Mouse (Mus musculus): ENCODE data around the gene Gm10972.
"Not testable (repeated sequence)": the region's sequence is repeated elsewhere in the genome, so short reads cannot be mapped to it uniquely, and the experiment has no call there.

The Gm10972 gene

DNA sequence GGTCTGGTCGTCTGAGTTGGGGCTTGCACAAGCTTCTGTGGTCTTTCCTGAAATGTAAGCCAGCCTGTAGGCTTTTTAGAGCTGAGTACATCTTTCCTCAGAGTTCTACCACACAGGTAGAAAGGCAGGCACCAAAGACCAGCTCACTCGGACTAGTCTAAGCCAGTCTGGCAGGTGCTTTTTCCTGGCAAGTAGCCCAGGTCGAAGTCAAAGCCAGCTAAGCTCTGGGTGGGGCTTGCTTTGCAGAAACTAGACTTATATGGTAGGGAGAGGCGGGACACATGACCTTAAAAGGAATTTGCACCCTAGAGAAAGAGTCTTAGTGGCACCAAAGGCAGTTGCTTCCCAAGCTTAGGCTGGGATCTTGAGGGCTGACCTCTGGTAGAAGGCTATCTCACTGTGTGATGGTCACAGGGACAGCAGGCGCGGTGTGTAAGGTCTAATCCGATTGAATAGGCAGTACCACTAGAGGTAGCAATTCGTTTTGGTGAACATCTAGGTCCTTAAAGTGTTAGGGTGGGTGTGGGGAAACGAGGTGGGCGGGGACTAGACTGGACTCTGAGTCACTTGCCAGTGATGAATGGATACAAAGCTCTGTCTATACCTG lies 16.3 kb downstream of the Gm10972 start:
- not testable (repeated sequence) for DNase-seq (ENCODE audit: low spot score in 2 of 2)

GRCm38 (mm10) chr3:94660841-94661240 lies 17.9 kb downstream of the Gm10972 start:
- not testable (repeated sequence) for DNase-seq (ENCODE audit: low spot score in 2 of 2)

- DNase-seq (ENCODE audit: low spot score in 2 of 2) = not testable (repeated sequence)
Observed at GRCm38 (mm10) chr3:94665060-94665802, 22.3 kb downstream of the Gm10972 start.

DNA sequence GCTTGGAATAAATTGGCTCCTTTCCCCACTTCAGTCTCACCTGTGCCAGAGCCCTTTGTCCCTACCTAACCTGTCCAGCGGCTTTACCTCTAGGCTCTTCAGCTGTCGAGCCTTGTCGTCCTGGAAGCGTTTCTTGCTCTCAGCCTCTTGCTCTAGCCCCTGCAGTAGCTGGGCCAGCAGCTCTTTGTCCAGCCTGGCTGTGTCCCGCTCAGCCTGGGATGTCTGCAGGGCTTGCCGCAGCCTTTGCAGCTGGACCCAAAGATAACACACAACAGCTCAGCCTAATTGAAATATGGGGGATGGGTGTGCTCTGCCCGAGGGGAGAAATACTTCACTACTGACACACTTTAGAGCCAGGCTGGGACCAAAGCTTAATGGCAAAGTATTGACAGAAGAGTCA lies 23.0 kb downstream of the Gm10972 start:
- DNase-seq (ENCODE audit: low spot score in 2 of 2) = not testable (repeated sequence)

DNA sequence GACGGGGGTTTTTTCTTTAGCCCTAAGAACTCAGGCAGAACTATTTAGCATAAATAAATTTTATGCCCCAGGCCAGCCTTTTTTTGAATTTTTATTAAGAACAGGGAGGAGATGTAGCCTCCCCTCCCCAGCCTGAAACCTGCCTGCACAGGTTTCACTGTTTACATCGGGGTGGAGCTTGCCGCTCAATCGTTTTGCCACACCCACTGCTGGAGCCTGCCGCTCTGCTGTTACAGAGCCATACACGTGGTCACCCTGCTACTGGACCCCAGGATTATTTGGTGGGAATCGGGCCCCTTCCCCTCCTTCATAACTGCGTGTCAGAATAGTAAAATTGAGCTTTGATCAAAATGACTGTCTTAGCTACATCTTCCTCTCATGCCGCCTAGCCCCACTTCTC lies 32.2 kb downstream of the Gm10972 start:
- not testable (repeated sequence) for DNase-seq (ENCODE audit: low spot score in 2 of 2)

DNA sequence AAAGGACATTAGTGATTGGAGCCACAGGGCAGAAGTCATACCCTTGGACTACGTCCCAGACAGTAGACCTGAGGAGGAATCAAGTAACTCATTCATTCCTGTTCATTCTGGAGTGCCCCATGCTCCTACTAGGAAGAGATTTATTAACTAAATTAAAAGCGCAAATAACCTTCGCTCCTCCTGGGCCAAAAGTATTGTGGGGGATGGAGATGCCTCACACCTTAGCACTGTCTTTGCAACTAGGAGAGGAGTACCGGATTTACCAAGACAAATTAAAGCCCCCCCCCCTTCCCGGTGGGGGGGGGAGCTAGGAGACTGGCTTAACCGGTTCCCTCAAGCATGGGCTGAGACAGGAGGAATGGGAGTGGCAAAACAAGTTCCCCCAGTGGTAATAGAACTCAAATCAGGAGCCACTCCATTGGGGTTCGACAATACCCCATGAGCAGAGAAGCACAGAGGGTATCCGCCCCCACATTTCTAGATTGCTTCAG lies 36.5 kb downstream of the Gm10972 start:
- DNase-seq (ENCODE audit: low spot score in 2 of 2) = no peak

DNA sequence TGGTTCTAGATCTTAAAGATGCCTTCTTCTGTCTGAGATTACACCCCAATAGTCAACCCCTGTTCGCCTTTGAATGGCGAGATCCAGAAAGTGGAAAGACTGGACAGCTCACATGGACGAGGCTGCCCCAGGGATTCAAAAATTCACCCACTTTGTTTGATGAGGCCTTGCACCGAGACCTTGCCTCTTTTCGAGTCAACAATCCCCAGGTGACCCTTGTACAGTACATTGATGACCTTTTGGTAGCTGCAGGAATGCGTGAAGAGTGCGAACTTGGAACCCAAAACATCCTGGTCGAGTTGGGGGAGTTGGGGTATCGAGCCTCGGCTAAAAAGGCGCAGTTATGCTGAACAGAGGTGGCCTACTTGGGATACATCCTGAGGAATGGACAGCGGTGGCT lies 37.1 kb downstream of the Gm10972 start:
- not testable (repeated sequence) for DNase-seq (ENCODE audit: low spot score in 2 of 2)

DNA sequence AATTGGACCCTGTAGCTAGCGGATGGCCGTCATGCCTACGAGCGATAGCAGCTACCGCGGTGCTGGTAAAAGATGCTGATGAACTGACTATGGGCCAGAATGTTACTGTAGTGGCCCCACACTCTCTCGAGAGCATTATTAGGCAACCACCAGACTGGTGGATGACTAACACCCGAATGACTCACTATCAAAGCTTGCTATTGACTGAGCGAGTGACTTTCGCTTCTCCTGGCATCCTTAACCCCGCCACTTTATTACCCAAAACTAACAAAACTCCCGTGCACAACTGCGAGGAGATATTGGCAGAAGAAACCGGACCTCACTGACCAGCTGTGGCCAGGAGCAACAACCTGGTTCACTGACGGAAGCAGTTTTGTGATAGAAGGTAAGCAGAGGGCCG lies 37.9 kb downstream of the Gm10972 start:
- no peak for DNase-seq (ENCODE audit: low spot score in 2 of 2)

DNA sequence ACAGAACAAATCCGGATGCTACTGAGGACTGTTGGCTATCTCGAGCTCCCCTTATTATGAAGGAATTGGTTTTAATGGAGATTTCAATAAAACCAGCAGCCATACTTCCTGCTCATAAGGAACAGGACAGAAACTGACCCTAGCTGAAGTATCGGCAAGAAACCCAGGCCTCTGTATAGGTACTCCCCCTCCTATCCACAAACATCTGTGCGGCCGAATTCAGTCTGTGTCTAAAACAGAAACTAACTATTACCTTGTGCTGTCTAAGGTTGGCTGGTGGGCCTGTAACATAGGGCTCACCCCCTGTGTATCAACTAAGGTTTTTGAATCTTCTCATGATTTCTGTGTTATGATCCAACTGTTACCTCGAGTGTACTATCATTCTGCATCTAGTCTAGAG lies 40.7 kb downstream of the Gm10972 start:
- DNase-seq (ENCODE audit: low spot score in 2 of 2) = no peak

GRCm38 (mm10) chr3:94685989-94686772 lies 43.3 kb downstream of the Gm10972 start:
- DNase-seq (ENCODE audit: low spot score in 2 of 2) = not testable (repeated sequence)

GRCm38 (mm10) chr3:94688698-94689097 lies 45.8 kb downstream of the Gm10972 start:
- not testable (repeated sequence) for DNase-seq (ENCODE audit: low spot score in 2 of 2)

DNA sequence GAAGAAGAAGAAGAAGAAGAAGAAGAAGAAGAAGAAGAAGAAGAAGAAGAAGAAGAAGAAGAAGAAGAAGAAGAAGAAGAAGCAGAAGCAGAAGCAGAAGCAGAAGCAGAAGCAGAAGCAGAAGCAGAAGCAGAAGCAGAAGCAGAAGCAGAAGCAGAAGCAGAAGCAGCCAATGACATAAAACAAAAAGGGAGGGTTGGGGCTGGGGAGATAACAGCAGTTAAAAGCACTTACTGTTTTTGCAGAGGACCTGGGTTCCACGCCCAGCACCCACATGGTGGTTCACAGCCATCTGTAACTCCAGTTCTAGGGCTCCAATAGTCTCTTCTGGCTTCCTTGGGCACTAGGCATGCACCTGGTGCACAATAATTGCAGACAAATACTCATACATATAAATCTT lies 46.3 kb downstream of the Gm10972 start:
- DNase-seq (ENCODE audit: low spot score in 2 of 2) = not testable (repeated sequence)

DNA sequence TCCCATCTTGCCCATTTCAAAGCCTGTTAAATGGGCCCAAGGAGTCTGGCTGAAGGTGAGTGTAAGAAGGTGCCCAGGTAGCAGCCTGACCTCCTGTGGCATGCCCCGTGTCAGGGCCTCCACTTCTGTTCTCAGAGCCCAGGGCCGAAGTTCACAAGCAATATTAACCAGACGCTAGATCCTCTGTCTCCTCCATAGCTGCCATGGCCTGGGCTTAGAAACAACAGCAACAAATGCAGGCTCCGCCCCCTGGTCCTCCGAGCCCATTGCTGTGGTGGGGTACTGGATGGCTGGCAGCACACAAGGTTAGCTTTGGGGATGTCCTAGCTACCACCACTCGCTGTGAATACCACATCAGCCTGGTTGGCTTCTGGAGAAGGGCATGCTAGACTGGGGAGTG lies 47.2 kb downstream of the Gm10972 start:
- DNase-seq (ENCODE audit: low spot score in 2 of 2) = not testable (repeated sequence)

DNA sequence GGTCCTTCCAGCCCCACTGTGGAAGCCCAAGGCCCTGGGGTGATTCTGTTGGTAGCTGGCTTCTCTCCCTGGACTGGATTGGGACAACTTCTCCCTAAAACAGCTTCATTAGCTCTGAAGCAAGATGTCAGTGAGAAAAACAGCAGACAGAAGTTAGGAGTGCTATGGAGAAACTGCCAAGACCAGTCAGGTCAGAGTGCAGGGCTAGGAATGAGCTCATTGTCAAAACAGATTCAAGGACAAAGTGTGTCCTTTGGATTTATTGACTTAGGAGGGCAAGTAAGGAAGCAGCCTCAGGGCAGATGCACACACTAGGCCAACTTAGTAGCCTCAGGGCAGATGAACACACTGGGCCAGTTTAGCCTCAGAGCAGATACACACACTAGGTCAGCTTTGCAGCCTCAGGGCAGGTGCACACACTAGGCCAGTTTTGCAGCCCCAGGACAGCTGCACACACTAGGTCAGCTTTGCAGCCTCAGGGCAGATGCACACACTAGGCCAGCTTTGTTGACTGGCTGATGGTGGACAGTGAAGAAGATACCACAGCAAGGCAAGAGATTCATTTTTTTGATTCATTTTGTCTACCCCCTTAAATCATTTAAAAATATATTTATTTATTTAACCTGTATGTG lies 47.8 kb downstream of the Gm10972 start:
- no peak for DNase-seq (ENCODE audit: low spot score in 2 of 2)

- not testable (repeated sequence) for DNase-seq (ENCODE audit: low spot score in 2 of 2)
Observed at GRCm38 (mm10) chr3:94691694-94692093, 48.8 kb downstream of the Gm10972 start.
